Mouse (Mus musculus) thymus, adult 2 months (tissue): ENCODE data around the gene Brip1.

ENCODE experiments used
- CTCF ChIP-seq: fragments of 200-500 bp; IDR thresholded peaks from 2 replicates; pipeline ENCODE4 v1.5.1; 2012; ENCODE audit warnings: mild to moderate bottlenecking, control low read depth, low read length, moderate library complexity, borderline replicate concordance; ENCODE audit not compliant: control insufficient read depth, poor library complexity, insufficient read depth; ENCODE audit errors: extremely low read depth
- POLR2A ChIP-seq: fragments of 200-500 bp; IDR thresholded peaks from 2 replicates; pipeline ENCODE4 v1.6.1; 2012; ENCODE audit warnings: mild to moderate bottlenecking, low read length, control low read depth, moderate library complexity; ENCODE audit not compliant: control insufficient read depth, poor library complexity, insufficient read depth; ENCODE audit errors: extremely low read depth

DNA sequence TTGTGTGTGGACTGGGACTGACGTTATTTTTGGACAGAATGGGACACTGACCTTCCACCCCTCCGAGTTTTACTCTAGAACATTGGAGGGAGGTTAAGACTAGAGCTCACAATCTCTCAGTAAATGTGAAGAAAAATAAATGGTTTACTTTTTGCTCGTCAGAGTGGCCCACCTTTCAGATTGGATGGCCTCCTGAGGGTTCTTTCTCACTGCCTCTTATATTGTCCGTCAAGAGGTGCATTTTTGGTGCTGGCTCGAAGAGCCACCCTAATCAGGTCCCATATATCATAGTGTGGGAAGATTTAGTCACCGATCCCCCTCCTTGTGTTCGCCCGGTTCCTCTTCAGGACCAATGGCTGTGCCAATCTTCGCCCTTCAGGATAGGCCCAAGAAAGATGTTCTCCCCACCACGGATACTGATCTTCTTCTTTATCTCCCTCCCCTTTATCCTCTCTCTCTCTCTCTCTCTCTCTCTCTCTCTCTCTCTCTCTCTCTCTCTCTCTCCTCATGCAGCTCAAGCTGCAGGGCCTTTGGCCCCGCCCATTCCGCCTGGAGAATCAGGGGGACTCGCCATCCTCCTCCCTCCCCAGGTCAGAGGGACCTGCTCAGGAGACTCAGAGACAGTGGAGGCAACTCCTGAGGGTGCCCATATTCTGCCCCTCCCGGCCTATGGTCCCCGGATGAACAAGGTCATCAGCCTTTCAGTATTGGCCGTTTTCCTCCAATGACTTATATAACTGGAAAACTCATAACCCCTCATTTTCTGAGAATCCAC, 1.1 kb upstream of the Brip1 start:
- TF ChIP-seq POLR2A: no peak
- no peak for TF ChIP-seq CTCF
